Mouse (Mus musculus): ENCODE data around the gene Gpr33. TPM values are rescaled to one million over a fixed set of nuclear protein-coding genes. Genes with fewer than 3 reads are reported as not detected.

The Gpr33 gene
- polyA plus RNA-seq, 1 experiment = not detected

DNA sequence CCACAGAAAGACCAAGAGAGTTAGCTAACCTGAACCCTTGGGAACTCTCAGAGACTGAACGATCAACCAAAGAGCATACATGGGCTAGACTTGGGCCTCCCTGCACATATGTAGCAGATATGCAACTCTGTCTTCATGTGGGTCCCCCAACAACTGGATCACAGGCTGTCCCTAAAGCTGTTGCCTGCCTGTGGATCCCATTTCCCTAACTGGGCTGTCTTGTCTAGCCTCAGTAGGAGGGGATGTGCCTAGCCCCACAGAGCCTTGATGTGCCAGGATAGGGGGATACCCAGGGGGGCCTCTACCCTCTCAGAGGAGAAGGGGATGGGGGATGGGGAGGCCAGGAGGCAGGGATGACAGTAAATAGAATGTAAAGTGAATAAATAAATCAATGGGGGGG, 44.2 kb downstream of the Gpr33 start:
- no peak for DNase-seq (ENCODE audit: low read depth)
- TF ChIP-seq POLR2A (IDR thresholded peaks at IDR 0.05; ENCODE audit: borderline replicate concordance, extremely low read depth, insufficient read depth, insufficient read length, poor library complexity, severe bottlenecking) (no peak), CTCF (IDR thresholded peaks at IDR 0.05; ENCODE audit: borderline replicate concordance, extremely low read depth, insufficient read depth, insufficient read length) (no peak)

GRCm38 (mm10) chr12:51976531-51976930, 51.3 kb downstream of the Gpr33 start:
- TF ChIP-seq CTCF (IDR thresholded peaks at IDR 0.05; ENCODE audit: borderline replicate concordance, extremely low read depth, insufficient read depth, insufficient read length) = no peak
- TF ChIP-seq POLR2A (IDR thresholded peaks at IDR 0.05; ENCODE audit: borderline replicate concordance, extremely low read depth, insufficient read depth, insufficient read length, poor library complexity, severe bottlenecking) = no peak
- no peak for DNase-seq (ENCODE audit: low read depth)

GRCm38 (mm10) chr12:51974381-51974780, 53.5 kb downstream of the Gpr33 start:
- DNase-seq (ENCODE audit: low read depth) = no peak
- TF ChIP-seq POLR2A (IDR thresholded peaks at IDR 0.05; ENCODE audit: borderline replicate concordance, extremely low read depth, insufficient read depth, insufficient read length, poor library complexity, severe bottlenecking) (no peak), CTCF (IDR thresholded peaks at IDR 0.05; ENCODE audit: borderline replicate concordance, extremely low read depth, insufficient read depth, insufficient read length) (no peak)

Other genes starting within 250 kb of the Gpr33 start
- gene Hectd1, start 198.5 kb downstream of the Gpr33 start, polyA plus RNA-seq (2012; rRNA removed) = 32.4 and 44.4 TPM in 2 replicates
- 14.9 and 18.6 TPM in 2 replicates for gene Heatr5a, start 56.7 kb downstream of the Gpr33 start, polyA plus RNA-seq (2012; rRNA removed)
- gene Dtd2, start 21.6 kb downstream of the Gpr33 start, polyA plus RNA-seq (2012; rRNA removed) = 10.3 and 13.5 TPM in 2 replicates
- 3.8 and 4.4 TPM in 2 replicates for gene Nubpl, start 69.7 kb upstream of the Gpr33 start, polyA plus RNA-seq (2012; rRNA removed)

All from brain, embryonic 14.5 days (tissue).